8 mouse cellular contexts compared by ENCODE assay signal in the genomic region with DNA sequence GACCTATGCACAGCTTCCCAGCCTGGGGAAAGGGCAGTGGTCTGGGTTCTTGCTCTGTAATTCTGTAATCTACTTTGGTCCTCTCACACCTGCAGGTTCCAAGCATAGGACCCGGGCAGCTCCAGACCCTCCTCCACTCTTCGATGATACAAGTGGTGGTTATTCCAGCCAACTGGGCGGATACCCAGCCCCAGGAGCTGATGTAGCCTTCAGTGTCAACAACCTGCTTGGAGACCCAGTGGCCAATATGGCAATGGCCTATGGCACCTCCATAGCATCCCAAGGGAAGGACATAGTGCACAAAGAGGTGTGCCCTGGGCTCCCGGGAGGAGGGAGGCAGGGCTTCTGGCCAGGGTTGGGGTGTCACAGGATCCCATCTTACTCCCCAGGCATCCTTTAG. TPM values are rescaled to one million over a fixed set of nuclear protein-coding genes. Genes with fewer than 3 reads are reported as not detected.
DNase-seq lines count a peak whose midpoint lies in the region; ATAC-seq and TF ChIP-seq lines count a peak whose summit lies in the region.

No protein-coding gene starts in this region.

- peaks cover 12 to 15% of the 10 kb centered on the region in 2 experiments for H3K4me1 ChIP-seq in CH12.LX (ENCODE audit: control insufficient read depth in 1 of 2, insufficient read depth in 2 of 2)
- H3K4me1 ChIP-seq in forebrain, embryonic 14.5 days (ENCODE audit: control insufficient read depth, insufficient read depth, low read length) = peaks cover 20% of the 10 kb centered on the region
- H3K4me1 ChIP-seq in liver, embryonic 15.5 days (replicated peaks) = peaks cover 46% of the 10 kb centered on the region

- peak; percentile 93 for DNase-seq in heart, adult 11 months
- DNase-seq in heart, postnatal 10 days = no peak
- no peak for DNase-seq in CH12.LX (ENCODE audit: extremely low read depth)
- no peak for DNase-seq in forebrain, embryonic 14.5 days (ENCODE audit: low spot score)
- no peak for DNase-seq in frontal cortex, postnatal 14 days (ENCODE audit: low spot score in 2 of 2)
- no peak for DNase-seq in urinary bladder, postnatal 4 days (ENCODE audit: low spot score in 2 of 2)
- DNase-seq in thymus, postnatal 25 days = no peak

- no peak for TF ChIP-seq EP300 in CH12.LX (IDR thresholded peaks at IDR 0.05; ENCODE audit: low read length)

- no peak for TF ChIP-seq POLR2A in CH12.LX (IDR thresholded peaks at IDR 0.05; ENCODE audit: low read depth, low read length)

- intact Hi-C loops in heart, postnatal 10 days (cut with DNase I) = no loop called here

- peaks cover 3% of the 10 kb centered on the region for H3K9me3 ChIP-seq in CH12.LX (replicated peaks; ENCODE audit: low read length)
- H3K9me3 ChIP-seq in forebrain, embryonic 14.5 days (replicated peaks; ENCODE audit: control insufficient read depth, low read length) = no peaks in the 10 kb centered on the region
- H3K9me3 ChIP-seq in liver, embryonic 15.5 days (replicated peaks) = no peaks in the 10 kb centered on the region

- peak overlapping the region; percentile 58 for H3K4me2 ChIP-seq in CH12.LX (ENCODE audit: insufficient read depth, low read depth, poor library complexity, severe bottlenecking)
- peak overlapping the region; percentile 89 for H3K4me2 ChIP-seq in forebrain, embryonic 14.5 days (ENCODE audit: low read length)
- H3K4me2 ChIP-seq in liver, embryonic 15.5 days = peak overlapping the region; percentile 93

- no peaks in the 10 kb centered on the region for H3K79me2 ChIP-seq in CH12.LX (replicated peaks; ENCODE audit: control insufficient read depth, extremely low read depth, insufficient read depth, poor library complexity, severe bottlenecking)

- peak overlapping the region; percentile 86 to 93 (median 88) for H3K4me3 ChIP-seq in CH12.LX (replicated peaks in 1 of 3; ENCODE audit: low read depth in 2 of 3, low read length in 2 of 3, poor library complexity in 1 of 3)
- H3K4me3 ChIP-seq in forebrain, embryonic 14.5 days (ENCODE audit: low read depth, low read length) = peak overlapping the region; percentile 77
- H3K4me3 ChIP-seq in liver, embryonic 15.5 days (replicated peaks) = peak overlapping the region; percentile 84

- no peak overlapping the region; the same call in 1 of the 2 replicates for H3K9ac ChIP-seq in CH12.LX (ENCODE audit: insufficient read depth, low read depth)
- H3K9ac ChIP-seq in forebrain, embryonic 14.5 days (ENCODE audit: low read length) = peak overlapping the region; percentile 71
- H3K9ac ChIP-seq in liver, embryonic 15.5 days = peak overlapping the region; percentile 79; the same call in 1 of the 2 replicates

- 92% methylated on average over 4 of the region's 4 CpGs for WGBS in forebrain, embryonic 14.5 days
- WGBS in liver, embryonic 15.5 days (ENCODE audit: insufficient replicate concordance) = 71% methylated on average over 4 of the region's 4 CpGs

- ATAC-seq in forebrain, embryonic 14.5 days = no peak
- ATAC-seq in liver, embryonic 15.5 days (ENCODE audit: insufficient read depth) = no peak

- no peak for TF ChIP-seq RAD21 in CH12.LX (IDR thresholded peaks at IDR 0.05; ENCODE audit: low read depth, low read length)

- no peak for TF ChIP-seq CTCF in CH12.LX (conservative IDR thresholded peaks at IDR 0.05 in 1 of 2, IDR thresholded peaks at IDR 0.05 in 1 of 2; ENCODE audit: low read depth in 2 of 2, low read length in 2 of 2)

- dilution Hi-C loops in CH12.LX (cut with MboI; ENCODE audit: extremely low pct_ligation_motif_present, extremely low pct_unique_long_range_greater_than_20kb, low sequenced_read_pairs) = no loop called here

- H3K36me3 ChIP-seq in CH12.LX (replicated peaks in 1 of 2; ENCODE audit: control insufficient read depth in 1 of 2, insufficient read depth in 1 of 2, low read length in 1 of 2) = peaks cover 30 to 47% of the 10 kb centered on the region in 2 experiments
- peaks cover 36% of the 10 kb centered on the region for H3K36me3 ChIP-seq in forebrain, embryonic 14.5 days (ENCODE audit: control insufficient read depth, insufficient read depth, low read length)
- peaks cover 15% of the 10 kb centered on the region for H3K36me3 ChIP-seq in liver, embryonic 15.5 days (replicated peaks)

- peaks cover 16% of the 10 kb centered on the region for H3K27me3 ChIP-seq in CH12.LX (replicated peaks)
- H3K27me3 ChIP-seq in forebrain, embryonic 14.5 days (replicated peaks; ENCODE audit: control insufficient read depth, insufficient read depth, low read length) = peaks cover 19% of the 10 kb centered on the region
- H3K27me3 ChIP-seq in liver, embryonic 15.5 days = peaks cover 36% of the 10 kb centered on the region

- no peak overlapping the region for H3K27ac ChIP-seq in CH12.LX (ENCODE audit: insufficient read depth, low read depth)
- no peak overlapping the region for H3K27ac ChIP-seq in forebrain, embryonic 14.5 days (ENCODE audit: low read depth, low read length)
- no peak overlapping the region for H3K27ac ChIP-seq in liver, embryonic 15.5 days (replicated peaks)

- in situ Hi-C loops in CH12.LX (cut with MboI; ENCODE audit: low pct_ligation_motif_present, low pct_unique_long_range_greater_than_20kb, low sequenced_read_pairs) = loop anchor here (5.0 kb wide), 1 partner anchor 47 kb away; the partner anchor contains the start of gene Brms1

TF ChIP-seq in CH12.LX, 34 proteins besides CTCF, POLR2A, EP300 and RAD21:
- no peak for TF ChIP-seq USF1 (IDR thresholded peaks at IDR 0.05; ENCODE audit: low read depth, low read length)
- TF ChIP-seq MYC (IDR thresholded peaks at IDR 0.05; ENCODE audit: low read depth, low read length) = no peak
- TF ChIP-seq IRF4 (IDR thresholded peaks at IDR 0.05; ENCODE audit: low read depth, low read length) = no peak
- no peak for TF ChIP-seq JUND (conservative IDR thresholded peaks at IDR 0.05; ENCODE audit: low read depth, low read length)
- TF ChIP-seq HCFC1 (IDR thresholded peaks at IDR 0.05; ENCODE audit: low read depth, low read length) = no peak
- TF ChIP-seq POLR2AphosphoS2 (IDR thresholded peaks at IDR 0.05; ENCODE audit: low read depth, low read length) = no peak
- no peak for TF ChIP-seq MAX (IDR thresholded peaks at IDR 0.05; ENCODE audit: low read length)
- no peak for TF ChIP-seq ZMIZ1 (IDR thresholded peaks at IDR 0.05; ENCODE audit: low read depth, low read length)
- TF ChIP-seq MAFK (IDR thresholded peaks at IDR 0.05; ENCODE audit: insufficient replicate concordance, low read length) = no peak
- TF ChIP-seq ZKSCAN1 (IDR thresholded peaks at IDR 0.05; ENCODE audit: borderline replicate concordance, low read depth, low read length) = no peak
- no peak for TF ChIP-seq UBTF (IDR thresholded peaks at IDR 0.05; ENCODE audit: low read depth, low read length)
- no peak for TF ChIP-seq PAX5 (IDR thresholded peaks at IDR 0.05; ENCODE audit: low read length)
- TF ChIP-seq ZNF384 (IDR thresholded peaks at IDR 0.05; ENCODE audit: low read depth, low read length) = no peak
- no peak for TF ChIP-seq TBP (conservative IDR thresholded peaks at IDR 0.05; ENCODE audit: low read depth, low read length)
- no peak for TF ChIP-seq MEF2A (IDR thresholded peaks at IDR 0.05; ENCODE audit: borderline replicate concordance, low read depth, low read length)
- TF ChIP-seq USF2 (conservative IDR thresholded peaks at IDR 0.05; ENCODE audit: low read depth, low read length) = no peak
- TF ChIP-seq RCOR1 (conservative IDR thresholded peaks at IDR 0.05; ENCODE audit: low read depth, low read length) = no peak
- no peak for TF ChIP-seq KAT2A (IDR thresholded peaks at IDR 0.05; ENCODE audit: insufficient replicate concordance, low read length)
- TF ChIP-seq NRF1 (IDR thresholded peaks at IDR 0.05; ENCODE audit: low read depth, low read length) = no peak

RNA-seq across cellular contexts. Expression of gene Yif1a, which starts 1.0 kb away (rescaled TPM):
- total RNA-seq in heart, postnatal 10 days (2021) = 10 to 100 TPM; 72.8 to 78.3 TPM
- 62.6 and 65.0 TPM in 2 replicates for total RNA-seq in CH12.LX (2012; rRNA removed)
- total RNA-seq in CH12.LX (2014; rRNA removed) = 63.6 and 72.4 TPM in 2 replicates
- polyA plus RNA-seq in CH12.LX (2012; ENCODE audit: insufficient read length, low read depth) = 33.1 and 39.0 TPM in 2 replicates
- polyA plus RNA-seq in forebrain, embryonic 14.5 days (2014; fragmentation: Nextera tagmentation; extraction: Ambion mirVana) = 71.6 and 95.5 TPM in 2 replicates
- 49.4 and 55.3 TPM in 2 replicates for polyA plus RNA-seq in liver, embryonic 15.5 days (2015; fragmentation: Nextera tagmentation; extraction: Ambion mirVana)

RNA-seq across cellular contexts. Expression of gene Tmem151a, which starts 4.0 kb away (rescaled TPM):
- total RNA-seq in heart, postnatal 10 days (2021) = 1 to 10 TPM; 3.3 to 3.5 TPM
- total RNA-seq in CH12.LX (2012; rRNA removed) (not detected in 2 replicates), CH12.LX (2014; rRNA removed) (not detected in 2 replicates)
- polyA plus RNA-seq in CH12.LX (2012; ENCODE audit: insufficient read length, low read depth) = not detected in 2 replicates
- 5.4 and 7.5 TPM in 2 replicates for polyA plus RNA-seq in forebrain, embryonic 14.5 days (2014; fragmentation: Nextera tagmentation; extraction: Ambion mirVana)
- 0.41 and 0.45 TPM in 2 replicates for polyA plus RNA-seq in liver, embryonic 15.5 days (2015; fragmentation: Nextera tagmentation; extraction: Ambion mirVana)

RNA-seq across cellular contexts. Expression of gene Cnih2, which starts 9.0 kb away (rescaled TPM):
- under 1 TPM; 0.57 to 0.82 TPM for total RNA-seq in heart, postnatal 10 days (2021)
- total RNA-seq in CH12.LX (2012; rRNA removed) = 0.55 and 0.72 TPM in 2 replicates
- total RNA-seq in CH12.LX (2014; rRNA removed) = 0.23 TPM in 1 of 2 replicates, not detected in the other
- polyA plus RNA-seq in CH12.LX (2012; ENCODE audit: insufficient read length, low read depth) = 1.7 and 2.2 TPM in 2 replicates
- polyA plus RNA-seq in forebrain, embryonic 14.5 days (2014; fragmentation: Nextera tagmentation; extraction: Ambion mirVana) = 350 and 370 TPM in 2 replicates
- polyA plus RNA-seq in liver, embryonic 15.5 days (2015; fragmentation: Nextera tagmentation; extraction: Ambion mirVana) = 0.68 and 0.83 TPM in 2 replicates

RNA-seq across cellular contexts. Expression of gene Rab1b, which starts 17.5 kb away (rescaled TPM):
- total RNA-seq in heart, postnatal 10 days (2021) = 100 to 1,000 TPM; 193 to 204 TPM
- total RNA-seq in CH12.LX (2012; rRNA removed) = 78.4 and 90.6 TPM in 2 replicates
- 76.3 and 88.3 TPM in 2 replicates for total RNA-seq in CH12.LX (2014; rRNA removed)
- 80.5 and 87.1 TPM in 2 replicates for polyA plus RNA-seq in CH12.LX (2012; ENCODE audit: insufficient read length, low read depth)
- polyA plus RNA-seq in forebrain, embryonic 14.5 days (2014; fragmentation: Nextera tagmentation; extraction: Ambion mirVana) = 247 and 250 TPM in 2 replicates
- polyA plus RNA-seq in liver, embryonic 15.5 days (2015; fragmentation: Nextera tagmentation; extraction: Ambion mirVana) = 85.4 and 89.7 TPM in 2 replicates

RNA-seq across cellular contexts. Expression of gene Cd248, which starts 21.4 kb away (rescaled TPM):
- total RNA-seq in heart, postnatal 10 days (2021) = 10 to 100 TPM; 33.8 to 39.7 TPM
- total RNA-seq in CH12.LX (2012; rRNA removed) (not detected in 2 replicates), CH12.LX (2014; rRNA removed) (not detected in 2 replicates)
- not detected in 2 replicates for polyA plus RNA-seq in CH12.LX (2012; ENCODE audit: insufficient read length, low read depth)
- 12.5 and 16.2 TPM in 2 replicates for polyA plus RNA-seq in forebrain, embryonic 14.5 days (2014; fragmentation: Nextera tagmentation; extraction: Ambion mirVana)
- polyA plus RNA-seq in liver, embryonic 15.5 days (2015; fragmentation: Nextera tagmentation; extraction: Ambion mirVana) = 3.2 and 3.7 TPM in 2 replicates

Comparison
In these comparisons a context has a peak if more than half of its experiments do, and no peak if none do; other contexts are left out.
1. RNA of gene Cnih2, which starts 9.0 kb away (polyA plus RNA-seq): 350 to 370 TPM in forebrain, embryonic 14.5 days; 1.7 to 2.2 TPM in CH12.LX and 0.68 to 0.83 TPM in liver, embryonic 15.5 days; every median in the first group is over 100 times any median in the second.
2. Peak in every context shown above with its lines, with median percentiles within 50 percentile points of each other: H3K4me2 ChIP-seq and H3K4me3 ChIP-seq.